Mouse (Mus musculus) olfactory bulb, adult 2 months (tissue): Measurements from ENCODE around the gene Dhx38. TPM values are rescaled to one million over a fixed set of nuclear protein-coding genes. Genes with fewer than 3 reads are reported as not detected.

ENCODE experiments used
- H3K27ac ChIP-seq: fragments of 200-500 bp; 2 replicates; pipeline ENCODE4 v1.5.1; 2012; ENCODE audit warnings: low read depth, low read length; ENCODE audit not compliant: insufficient read depth
- H3K4me1 ChIP-seq: fragments of 200-500 bp; 2 replicates; pipeline ENCODE4 v1.6.1; 2012; ENCODE audit warnings: low read length; ENCODE audit not compliant: control insufficient read depth, insufficient read depth
- H3K4me3 ChIP-seq: fragments of 200-500 bp; 2 replicates; pipeline ENCODE4 v1.5.1; 2012; ENCODE audit warnings: mild to moderate bottlenecking, low read depth, low read length, moderate library complexity; ENCODE audit not compliant: insufficient read depth
- CTCF ChIP-seq: fragments of 200-500 bp; IDR thresholded peaks from 2 replicates; pipeline ENCODE4 v1.5.1; 2012; ENCODE audit warnings: low read depth, mild to moderate bottlenecking, low read length, moderate library complexity; ENCODE audit not compliant: insufficient read depth
- POLR2A ChIP-seq: fragments of 200-500 bp; IDR thresholded peaks from 2 replicates; pipeline ENCODE4 v1.6.1; 2012; ENCODE audit warnings: mild to moderate bottlenecking, low read depth, low read length, moderate library complexity; ENCODE audit not compliant: insufficient read depth
- WGBS: fragments of 180-500 bp; shearing (Covaris S2); methylation state at CpG from one replicate; pipeline ENCODE4 v1.1.7; 2018; 5-methylcytosine and 5-hydroxymethylcytosine counted together
- polyA plus RNA-seq: library from polyadenylated mRNA; stranded (reverse); fragments of >200 nt; gene quantifications from 2 replicates; pipeline ENCODE4 v1.2.4, GENCODE M21; 2012; ENCODE audit warnings: low replicate concordance; ENCODE audit not compliant: missing spikeins, insufficient read depth, insufficient read length

Dhx38 gene
- polyA plus RNA-seq, 1 experiment, result 90.7 TPM

DNA sequence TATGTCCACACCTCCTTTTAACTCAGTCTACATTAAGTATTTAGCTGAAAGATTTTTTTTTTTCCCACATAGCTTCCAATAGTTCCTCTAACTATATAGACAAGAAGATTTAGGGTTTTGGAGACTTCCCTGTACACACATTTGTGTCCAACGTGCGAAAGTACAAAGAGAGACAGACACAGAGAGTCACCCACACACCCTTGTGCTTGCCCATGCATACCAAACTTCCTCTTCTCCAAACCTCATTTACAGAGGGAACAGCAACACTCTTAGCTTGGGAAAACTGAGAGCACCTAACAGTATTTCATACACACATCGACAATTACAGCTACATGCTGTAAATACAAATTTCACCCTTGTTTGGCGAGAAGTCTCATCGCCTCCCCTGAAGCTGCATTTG is 60.1 kb downstream of the Dhx38 start:
- no peak overlapping the region for H3K27ac ChIP-seq
- TF ChIP-seq POLR2A (no peak), CTCF (no peak)
- H3K4me1 ChIP-seq, result no peaks in the 10 kb centered on the region
- H3K4me3 ChIP-seq, result no peak overlapping the region
- WGBS, result 79% methylated on average over 5 of the region's 5 CpGs

DNA sequence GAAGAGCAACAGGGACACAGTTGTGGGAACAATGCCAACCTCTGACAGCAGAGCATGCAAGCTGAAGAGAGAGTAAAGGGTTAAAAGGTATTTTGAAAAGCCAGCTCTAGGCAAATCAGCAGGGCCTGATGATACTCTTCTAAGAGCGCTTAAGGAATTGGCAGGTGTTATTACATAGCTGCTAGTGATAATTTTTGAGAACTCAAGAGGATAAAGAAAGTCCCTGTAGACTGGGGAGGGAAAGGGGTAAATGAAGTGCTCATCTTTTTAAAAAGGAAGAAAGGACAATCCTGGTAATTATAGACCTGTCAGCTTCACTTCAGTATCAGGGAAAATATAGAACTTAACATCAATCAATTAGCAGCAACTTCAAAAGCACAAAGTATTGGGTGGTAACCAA is 62.1 kb downstream of the Dhx38 start:
- WGBS, result 62% methylated on average over 1 of the region's 1 CpGs
- Histone ChIP-seq H3K27ac (no peak overlapping the region), H3K4me3 (no peak overlapping the region), H3K4me1 (peaks cover 6% of the 10 kb centered on the region)
- TF ChIP-seq CTCF (no peak), POLR2A (no peak)

DNA sequence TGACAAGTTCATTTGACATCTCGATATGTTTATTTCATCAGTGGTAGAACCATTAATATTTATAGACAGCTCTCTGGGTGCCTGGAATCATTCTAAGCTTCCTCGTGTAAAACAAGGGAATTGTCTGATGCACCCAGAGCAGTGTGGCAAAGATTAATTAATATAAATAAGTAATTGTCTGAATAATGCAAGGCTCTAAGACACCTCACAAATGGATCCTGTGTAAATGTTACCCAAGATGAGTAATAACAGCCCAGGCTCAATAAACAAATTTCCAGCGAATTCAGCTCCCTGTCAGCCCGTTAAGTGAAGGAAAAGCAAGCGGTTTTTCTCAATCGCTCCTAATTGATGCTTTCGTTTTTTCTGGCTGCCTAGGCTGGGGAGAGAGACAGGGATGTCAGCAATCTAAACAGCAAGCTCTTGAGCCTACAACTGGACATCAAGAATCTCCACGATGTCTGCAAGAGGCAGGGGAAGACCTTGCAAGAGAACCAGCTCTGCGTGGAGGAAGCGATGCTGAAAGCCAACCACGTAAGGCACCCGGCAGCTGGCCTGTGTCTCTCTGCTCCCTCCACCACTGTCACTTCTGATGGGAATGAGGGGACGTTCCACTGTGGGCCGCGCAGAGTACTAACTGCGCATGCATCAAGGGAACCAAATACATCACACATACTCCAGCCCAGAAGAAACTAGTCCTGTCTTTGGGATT is 66.5 kb downstream of the Dhx38 start:
- WGBS, result 39% methylated on average over 16 of the region's 16 CpGs
- Histone ChIP-seq H3K27ac (no peak overlapping the region), H3K4me1 (peaks cover 14% of the 10 kb centered on the region), H3K4me3 (peak overlapping the region; percentile 13; the same call in 1 of the 2 replicates)
- TF ChIP-seq CTCF (no peak), POLR2A (no peak)

Other genes with a start within 250 kb of the Dhx38 start
- not detected in 2 replicates for gene Pmfbp1, start 71.8 kb downstream of the Dhx38 start, polyA plus RNA-seq
- gene Txnl4b, start within 50 bp of the Dhx38 start, polyA plus RNA-seq, result not detected in 2 replicates
- gene Hp, start 13.3 kb upstream of the Dhx38 start, polyA plus RNA-seq, result not detected in 2 replicates
- not detected in 2 replicates for gene Dhodh, start 42.8 kb upstream of the Dhx38 start, polyA plus RNA-seq
- not detected in 2 replicates for gene Pkd1l3, start 48.7 kb upstream of the Dhx38 start, polyA plus RNA-seq
- 88.0 TPM in 1 of 2 replicates, not detected in the other for gene Ist1, start 127.4 kb upstream of the Dhx38 start, polyA plus RNA-seq
- not detected in 2 replicates for gene Zfp821, start 139.7 kb upstream of the Dhx38 start, polyA plus RNA-seq
- not detected in 2 replicates for gene Atxn1l, start 171.9 kb upstream of the Dhx38 start, polyA plus RNA-seq
- gene Ap1g1, start 212.7 kb upstream of the Dhx38 start, polyA plus RNA-seq, result not detected in 2 replicates